Mouse (Mus musculus) midbrain, embryonic 15.5 days (tissue): ENCODE measurements around the gene Map3k5. TPM values are rescaled to one million over a fixed set of nuclear protein-coding genes. Genes with fewer than 3 reads are reported as not detected.

Experiments
- ATAC-seq: fragments of 200-750 bp; cut with Nextera tagmentation; replicated peaks from 2 replicates; pipeline ENCODE4 v1.8.0; 2017; ENCODE audit warnings: moderate TSS enrichment
- H3K27ac ChIP-seq: fragments of 300-500 bp; sonication (generic); 2 replicates; pipeline ENCODE4 v1.5.1; 2015; ENCODE audit warnings: mild to moderate bottlenecking, inconsistent platforms
- H3K27me3 ChIP-seq: fragments of 300-500 bp; sonication (generic); replicated peaks from 2 replicates; pipeline ENCODE4 v1.6.1; 2015; ENCODE audit warnings: inconsistent platforms
- H3K36me3 ChIP-seq: fragments of 300-500 bp; sonication (generic); replicated peaks from 2 replicates; pipeline ENCODE4 v1.6.1; 2015; ENCODE audit warnings: inconsistent platforms
- H3K4me1 ChIP-seq: fragments of 300-500 bp; sonication (generic); 2 replicates; pipeline ENCODE4 v1.6.1; 2015; ENCODE audit warnings: inconsistent platforms
- H3K4me2 ChIP-seq: fragments of 300-500 bp; sonication (generic); 2 replicates; pipeline ENCODE4 v1.6.1; 2015; ENCODE audit warnings: inconsistent platforms, mild to moderate bottlenecking, moderate library complexity
- H3K4me3 ChIP-seq: fragments of 300-500 bp; sonication (generic); 2 replicates; pipeline ENCODE4 v1.5.1; 2015; ENCODE audit warnings: mild to moderate bottlenecking, inconsistent platforms
- H3K9ac ChIP-seq: fragments of 300-500 bp; sonication (generic); 2 replicates; pipeline ENCODE4 v1.6.1; 2015; ENCODE audit warnings: mild to moderate bottlenecking, inconsistent platforms
- H3K9me3 ChIP-seq: fragments of 300-500 bp; sonication (generic); 2 replicates; pipeline ENCODE4 v1.6.1; 2016; ENCODE audit warnings: inconsistent platforms
- WGBS: fragments of 180-500 bp; shearing (Covaris S2); methylation state at CpG from one replicate; pipeline ENCODE4 v1.1.7; 2015; ENCODE audit warnings: mixed read lengths; 5-methylcytosine and 5-hydroxymethylcytosine counted together
- polyA plus RNA-seq: library from polyadenylated mRNA; unstranded; fragments of >200 nt; fragmentation: Nextera tagmentation; extraction: Ambion mirVana; gene quantifications from 2 replicates; pipeline ENCODE4 v1.2.1, GENCODE M21; 2015

The Map3k5 gene
- polyA plus RNA-seq, 1 experiment from 2014 or later: 1.3 TPM

DNA sequence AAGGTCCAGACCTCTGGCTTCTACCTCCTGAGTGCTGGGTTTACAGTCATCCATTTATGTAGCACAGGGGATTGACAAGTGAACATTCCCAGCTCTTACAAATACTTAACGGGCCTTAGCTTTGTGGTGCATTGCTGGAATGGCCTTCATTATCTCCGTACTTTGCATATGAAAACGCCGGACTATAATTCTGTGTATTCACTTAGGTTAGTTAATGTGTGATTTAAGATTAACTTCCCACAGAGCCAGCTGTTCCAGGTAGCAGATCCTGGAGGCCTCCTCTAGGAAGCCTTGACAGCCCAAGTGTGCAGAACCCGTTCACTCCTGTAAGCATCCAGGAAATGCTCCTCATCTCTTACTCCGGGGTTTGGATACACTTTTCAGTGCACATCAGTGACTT is 4.5 kb downstream of the Map3k5 start:
- no peak overlapping the region for H3K27ac ChIP-seq
- no peak for ATAC-seq
- H3K4me1 ChIP-seq: peaks cover 8% of the 10 kb centered on the region
- H3K27me3 ChIP-seq: 0 out of 2 replicates have a peak, but pooled peaks cover 4% of the 10 kb centered on the region
- no peak overlapping the region for H3K9ac ChIP-seq
- no peak overlapping the region for H3K4me3 ChIP-seq
- H3K9me3 ChIP-seq: no peaks in the 10 kb centered on the region
- H3K36me3 ChIP-seq: no peaks in the 10 kb centered on the region
- no peak overlapping the region for H3K4me2 ChIP-seq
- WGBS: 83% methylated on average over 6 of the region's 6 CpGs

DNA sequence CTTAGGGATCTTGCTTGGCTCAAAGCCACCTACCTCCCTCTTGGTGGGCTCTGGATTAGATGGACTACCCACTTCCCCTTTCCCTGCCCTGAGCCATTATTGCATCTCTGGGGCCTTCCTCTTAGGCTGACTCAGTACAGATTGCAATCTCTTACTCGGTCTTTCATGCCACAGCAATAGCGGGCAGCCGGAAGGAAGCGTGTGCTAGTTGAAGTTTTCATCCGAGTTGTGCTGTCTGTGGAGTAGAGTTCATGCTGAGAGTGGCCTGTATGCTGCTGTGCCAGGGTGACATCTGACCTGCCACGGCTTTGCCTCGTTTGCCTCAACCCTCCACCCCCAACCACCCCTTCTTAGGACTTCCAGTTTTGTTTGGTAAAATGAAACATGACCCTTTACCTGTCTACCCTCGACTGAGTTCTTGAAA is 5.0 kb downstream of the Map3k5 start:
- no peak for ATAC-seq
- WGBS: 57% methylated on average over 8 of the region's 8 CpGs

DNA sequence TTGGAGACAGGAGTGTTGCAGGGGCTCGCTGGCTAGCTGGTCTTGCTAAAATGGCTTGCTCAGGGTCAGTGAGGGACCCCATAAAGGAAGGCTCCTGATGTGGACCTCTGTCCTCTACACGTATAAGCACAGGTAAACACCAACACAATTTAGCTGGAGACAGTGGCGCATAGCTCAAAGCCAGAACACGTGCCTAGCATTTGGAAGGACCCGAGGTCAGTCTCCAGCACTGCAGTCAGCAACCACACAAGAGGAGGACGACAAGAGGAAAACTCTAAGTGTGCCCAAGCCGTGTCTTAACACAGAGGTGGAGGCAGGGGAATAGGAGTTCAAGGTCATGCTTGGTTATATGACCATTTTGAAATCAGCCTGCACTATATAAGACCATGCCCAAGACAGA is 5.9 kb downstream of the Map3k5 start:
- H3K27me3 ChIP-seq: 0 out of 2 replicates have a peak, but pooled peaks cover 4% of the 10 kb centered on the region
- 89% methylated on average over 7 of the region's 7 CpGs for WGBS
- H3K4me3 ChIP-seq: no peak overlapping the region
- no peak overlapping the region for H3K27ac ChIP-seq
- H3K9ac ChIP-seq: no peak overlapping the region
- H3K4me1 ChIP-seq: peaks cover 4% of the 10 kb centered on the region
- ATAC-seq: no peak
- no peaks in the 10 kb centered on the region for H3K9me3 ChIP-seq
- no peak overlapping the region for H3K4me2 ChIP-seq
- H3K36me3 ChIP-seq: no peaks in the 10 kb centered on the region

More for the DNA sequence above, 5.0 kb downstream of the Map3k5 start:
- Histone ChIP-seq H3K9ac (no peak overlapping the region), H3K27ac (no peak overlapping the region), H3K4me1 (peaks cover 8% of the 10 kb centered on the region), H3K9me3 (no peaks in the 10 kb centered on the region), H3K4me2 (no peak overlapping the region), H3K4me3 (no peak overlapping the region), H3K36me3 (no peaks in the 10 kb centered on the region), H3K27me3 (0 out of 2 replicates have a peak, but pooled peaks cover 4% of the 10 kb centered on the region)

GRCm38 (mm10) chr10:19940626-19941025 is 6.4 kb downstream of the Map3k5 start:
- no peak overlapping the region for H3K27ac ChIP-seq
- H3K36me3 ChIP-seq: no peaks in the 10 kb centered on the region
- no peak for ATAC-seq
- no peaks in the 10 kb centered on the region; the same call in 1 of the 2 replicates for H3K4me1 ChIP-seq
- no peak overlapping the region for H3K4me3 ChIP-seq
- no peak overlapping the region for H3K4me2 ChIP-seq
- 0 out of 2 replicates have a peak, but pooled peaks cover 4% of the 10 kb centered on the region for H3K27me3 ChIP-seq
- WGBS: 90% methylated on average over 8 of the region's 8 CpGs
- H3K9ac ChIP-seq: no peak overlapping the region
- no peaks in the 10 kb centered on the region for H3K9me3 ChIP-seq

DNA sequence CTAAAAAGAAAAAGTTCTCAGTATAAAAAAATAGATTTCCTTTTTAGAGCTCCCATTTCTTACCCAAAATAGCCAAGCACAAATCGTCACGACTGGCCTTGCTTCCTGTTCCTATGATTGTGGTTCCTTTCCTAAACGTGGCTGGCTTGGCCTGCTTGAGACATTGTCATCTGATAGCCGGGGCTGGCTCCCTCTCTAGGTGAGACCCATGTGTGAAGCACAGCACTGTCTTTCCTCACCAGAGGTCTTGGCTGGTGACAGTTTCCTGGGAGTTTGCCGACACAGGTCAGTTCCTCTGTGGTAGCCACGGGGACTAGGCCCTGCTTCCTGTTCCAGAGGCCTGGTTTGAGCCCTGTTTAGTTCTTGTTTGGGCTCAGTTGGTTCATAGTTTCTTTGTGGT is 6.8 kb downstream of the Map3k5 start:
- H3K9ac ChIP-seq: no peak overlapping the region
- no peaks in the 10 kb centered on the region for H3K9me3 ChIP-seq
- no peak overlapping the region for H3K4me3 ChIP-seq
- no peaks in the 10 kb centered on the region for H3K4me1 ChIP-seq
- no peaks in the 10 kb centered on the region for H3K36me3 ChIP-seq
- no peak overlapping the region for H3K27ac ChIP-seq
- ATAC-seq: no peak
- 63% methylated on average over 6 of the region's 6 CpGs for WGBS
- 0 out of 2 replicates have a peak, but pooled peaks cover 4% of the 10 kb centered on the region for H3K27me3 ChIP-seq
- H3K4me2 ChIP-seq: no peak overlapping the region

DNA sequence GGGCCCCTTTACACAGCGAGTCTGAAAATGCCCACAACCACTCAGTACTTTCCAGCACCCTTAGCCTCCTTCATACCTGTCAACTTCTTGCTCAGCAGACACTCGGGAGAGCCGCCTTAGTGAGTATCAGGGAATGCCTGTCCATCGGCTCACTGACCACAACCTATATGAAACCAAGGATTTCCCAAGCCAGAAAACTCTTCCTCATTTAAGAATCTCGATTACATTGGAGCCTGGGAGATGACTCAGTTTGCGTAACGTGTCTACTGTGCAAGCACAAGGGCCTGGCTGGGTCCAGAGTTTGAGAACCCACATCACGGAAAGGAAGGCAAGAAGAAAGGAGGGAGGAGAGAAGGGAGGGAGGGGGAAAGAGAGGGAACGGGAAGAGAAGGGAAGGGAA is 7.6 kb downstream of the Map3k5 start:
- H3K36me3 ChIP-seq: no peaks in the 10 kb centered on the region
- WGBS: 85% methylated on average over 9 of the region's 9 CpGs
- H3K4me3 ChIP-seq: no peak overlapping the region

DNA sequence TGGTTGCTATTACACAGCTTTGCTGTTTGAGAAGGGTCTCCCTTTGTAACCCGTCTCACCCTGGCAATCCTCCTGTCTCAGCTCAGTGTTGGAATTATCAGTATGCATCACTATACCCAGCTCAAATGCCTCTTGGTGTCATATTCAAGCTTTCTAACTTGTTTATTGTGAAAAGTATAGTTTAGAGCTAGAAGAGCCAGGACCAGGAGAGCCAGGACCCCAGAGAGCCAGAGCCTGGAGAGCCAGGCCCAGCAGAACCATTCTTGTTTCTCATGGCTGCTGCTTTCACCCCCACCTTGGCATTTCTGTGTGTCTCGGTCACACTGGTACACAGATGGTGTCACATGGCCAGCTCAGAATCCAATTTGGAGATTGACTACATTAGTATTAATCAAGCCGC is 8.3 kb downstream of the Map3k5 start:
- Histone ChIP-seq H3K9ac (no peak overlapping the region), H3K27me3 (0 out of 2 replicates have a peak, but pooled peaks cover 4% of the 10 kb centered on the region), H3K4me1 (no peaks in the 10 kb centered on the region), H3K9me3 (no peaks in the 10 kb centered on the region), H3K4me3 (no peak overlapping the region), H3K27ac (no peak overlapping the region), H3K4me2 (no peak overlapping the region), H3K36me3 (no peaks in the 10 kb centered on the region)
- 91% methylated on average over 3 of the region's 3 CpGs for WGBS
- no peak for ATAC-seq

More for the DNA sequence above, 7.6 kb downstream of the Map3k5 start:
- Histone ChIP-seq H3K27me3 (0 out of 2 replicates have a peak, but pooled peaks cover 4% of the 10 kb centered on the region), H3K9me3 (no peaks in the 10 kb centered on the region), H3K9ac (no peak overlapping the region), H3K4me1 (no peaks in the 10 kb centered on the region), H3K4me2 (no peak overlapping the region), H3K27ac (no peak overlapping the region)
- no peak for ATAC-seq

DNA sequence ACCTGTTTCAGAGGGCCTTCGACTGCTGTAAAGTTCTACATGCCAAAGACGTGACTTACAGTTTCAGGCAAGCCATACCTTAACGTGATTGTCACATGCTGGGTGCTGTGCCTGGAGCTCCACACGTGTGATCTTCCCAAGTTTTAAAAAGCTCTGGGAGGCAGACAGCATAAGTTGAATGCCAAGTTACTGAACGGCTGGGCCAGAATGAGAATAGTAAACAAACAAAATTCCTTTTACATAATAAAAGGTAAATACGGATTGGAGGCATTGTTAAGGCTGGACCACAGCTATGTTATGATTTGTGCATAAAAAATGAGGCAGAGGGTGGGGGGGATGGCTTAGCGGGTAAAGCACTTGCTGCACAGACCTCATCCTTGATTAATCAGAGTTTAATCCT is 11.4 kb downstream of the Map3k5 start:
- no peaks in the 10 kb centered on the region for H3K36me3 ChIP-seq
- no peak overlapping the region for H3K27ac ChIP-seq
- H3K9ac ChIP-seq: no peak overlapping the region
- no peaks in the 10 kb centered on the region for H3K9me3 ChIP-seq
- H3K4me2 ChIP-seq: no peak overlapping the region
- no peak for ATAC-seq
- 70% methylated on average over 7 of the region's 7 CpGs for WGBS
- no peaks in the 10 kb centered on the region for H3K4me1 ChIP-seq
- H3K27me3 ChIP-seq: no peaks in the 10 kb centered on the region
- H3K4me3 ChIP-seq: no peak overlapping the region

- WGBS: 87% methylated on average over 6 of the region's 6 CpGs
- H3K36me3 ChIP-seq: no peaks in the 10 kb centered on the region
- H3K4me2 ChIP-seq: no peak overlapping the region
- no peaks in the 10 kb centered on the region for H3K9me3 ChIP-seq
- no peak overlapping the region for H3K4me3 ChIP-seq
- H3K9ac ChIP-seq: no peak overlapping the region
- no peak overlapping the region for H3K27ac ChIP-seq
- H3K4me1 ChIP-seq: no peaks in the 10 kb centered on the region
- no peaks in the 10 kb centered on the region for H3K27me3 ChIP-seq
- no peak for ATAC-seq
Observed at GRCm38 (mm10) chr10:19946644-19947043, 12.4 kb downstream of the Map3k5 start.

GRCm38 (mm10) chr10:19947441-19947840 is 13.2 kb downstream of the Map3k5 start:
- Histone ChIP-seq H3K36me3 (no peaks in the 10 kb centered on the region), H3K4me2 (no peak overlapping the region), H3K9me3 (no peaks in the 10 kb centered on the region), H3K4me1 (no peaks in the 10 kb centered on the region), H3K27me3 (no peaks in the 10 kb centered on the region), H3K9ac (no peak overlapping the region), H3K4me3 (no peak overlapping the region), H3K27ac (no peak overlapping the region)
- no peak for ATAC-seq
- WGBS: 93% methylated on average over 10 of the region's 10 CpGs

DNA sequence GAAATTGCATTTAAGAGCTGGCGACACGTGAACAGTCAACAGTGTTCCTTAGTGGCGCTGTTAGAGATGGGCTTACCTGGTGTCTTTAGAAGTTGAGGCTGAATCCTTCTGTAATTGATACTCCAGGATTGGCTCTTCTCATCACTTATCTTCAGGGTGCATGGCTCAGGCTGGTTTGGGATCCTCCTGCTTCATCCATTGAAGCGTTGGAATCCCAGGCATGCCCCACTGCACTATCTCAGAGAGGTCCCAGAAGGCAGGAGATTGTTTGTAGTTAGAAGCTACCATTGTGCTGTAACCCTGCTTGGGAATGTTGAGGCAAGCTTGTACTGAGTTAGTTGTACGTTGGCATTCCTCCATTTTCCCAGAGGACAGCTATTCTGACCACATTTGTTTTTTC is 13.6 kb downstream of the Map3k5 start:
- Histone ChIP-seq H3K9ac (no peak overlapping the region), H3K4me3 (no peak overlapping the region), H3K27ac (no peak overlapping the region), H3K9me3 (no peaks in the 10 kb centered on the region), H3K4me2 (no peak overlapping the region), H3K36me3 (no peaks in the 10 kb centered on the region), H3K27me3 (no peaks in the 10 kb centered on the region), H3K4me1 (no peaks in the 10 kb centered on the region)
- 94% methylated on average over 5 of the region's 5 CpGs for WGBS
- ATAC-seq: no peak

GRCm38 (mm10) chr10:19948381-19948780 is 14.1 kb downstream of the Map3k5 start:
- ATAC-seq: no peak
- no peak overlapping the region for H3K4me3 ChIP-seq
- no peaks in the 10 kb centered on the region for H3K9me3 ChIP-seq
- H3K27ac ChIP-seq: no peak overlapping the region
- no peak overlapping the region for H3K4me2 ChIP-seq
- no peak overlapping the region for H3K9ac ChIP-seq
- H3K27me3 ChIP-seq: no peaks in the 10 kb centered on the region
- H3K36me3 ChIP-seq: no peaks in the 10 kb centered on the region
- no peaks in the 10 kb centered on the region for H3K4me1 ChIP-seq
- 90% methylated on average over 11 of the region's 11 CpGs for WGBS

DNA sequence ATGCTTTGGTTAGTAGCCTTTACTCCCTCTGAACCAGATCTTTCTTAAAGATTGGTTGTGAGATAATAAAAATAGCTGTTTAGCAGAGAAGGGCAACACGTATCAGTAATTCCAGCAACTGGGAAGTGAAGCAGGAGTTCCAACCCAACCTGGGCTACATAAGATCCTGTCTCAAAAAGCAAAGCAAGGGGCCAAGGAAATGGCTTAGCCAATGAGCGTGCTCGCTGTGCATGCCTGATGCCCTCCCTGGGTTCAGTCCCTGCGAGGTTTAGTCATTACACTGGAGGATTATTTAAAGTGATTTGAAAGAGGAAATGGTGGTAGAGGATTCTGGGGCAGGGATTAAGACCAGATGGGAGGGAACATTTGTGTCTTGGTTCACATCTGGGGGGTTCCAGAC is 14.8 kb downstream of the Map3k5 start:
- Histone ChIP-seq H3K4me3 (no peak overlapping the region), H3K4me2 (no peak overlapping the region), H3K9me3 (no peaks in the 10 kb centered on the region), H3K27ac (no peak overlapping the region), H3K36me3 (no peaks in the 10 kb centered on the region), H3K27me3 (no peaks in the 10 kb centered on the region), H3K9ac (no peak overlapping the region), H3K4me1 (no peaks in the 10 kb centered on the region)
- 81% methylated on average over 4 of the region's 4 CpGs for WGBS
- no peak for ATAC-seq
